Mouse (Mus musculus) heart, embryonic 15.5 days (tissue): Measurements from ENCODE around the gene Ugt1a8. TPM values are rescaled to one million over a fixed set of nuclear protein-coding genes. Genes with fewer than 3 reads are reported as not detected.

Source experiments
- ATAC-seq: fragments of 200-750 bp; cut with Nextera tagmentation; replicated peaks from 2 replicates; pipeline ENCODE4 v1.8.0; 2017; ENCODE audit warnings: low read depth, moderate TSS enrichment; ENCODE audit not compliant: insufficient number of reproducible peaks, insufficient read depth, low FRiP score
- H3K27ac ChIP-seq: fragments of 300-500 bp; sonication (generic); 2 replicates; pipeline ENCODE4 v1.5.1; 2015; ENCODE audit warnings: mild to moderate bottlenecking, inconsistent platforms
- H3K27me3 ChIP-seq: fragments of 300-500 bp; sonication (generic); 2 replicates; pipeline ENCODE4 v1.6.1; 2015; ENCODE audit warnings: inconsistent platforms
- H3K36me3 ChIP-seq: fragments of 300-500 bp; sonication (generic); 2 replicates; pipeline ENCODE4 v1.6.1; 2015; ENCODE audit warnings: mild to moderate bottlenecking, inconsistent platforms
- H3K4me1 ChIP-seq: fragments of 300-500 bp; sonication (generic); replicated peaks from 2 replicates; pipeline ENCODE4 v1.6.1; 2015; ENCODE audit warnings: inconsistent platforms
- H3K4me2 ChIP-seq: fragments of 300-500 bp; sonication (generic); 2 replicates; pipeline ENCODE4 v1.6.1; 2015; ENCODE audit warnings: inconsistent platforms, mild to moderate bottlenecking, moderate library complexity
- H3K4me3 ChIP-seq: fragments of 300-500 bp; sonication (generic); 2 replicates; pipeline ENCODE4 v1.5.1; 2015; ENCODE audit warnings: mild to moderate bottlenecking, inconsistent platforms
- H3K9ac ChIP-seq: fragments of 300-500 bp; sonication (generic); 2 replicates; pipeline ENCODE4 v1.6.1; 2015; ENCODE audit warnings: mild to moderate bottlenecking, inconsistent platforms
- H3K9me3 ChIP-seq: fragments of 300-500 bp; sonication (generic); replicated peaks from 2 replicates; pipeline ENCODE4 v1.6.1; 2016; ENCODE audit warnings: inconsistent platforms
- WGBS: fragments of 180-500 bp; shearing (Covaris S2); methylation state at CpG from one replicate; pipeline ENCODE4 v1.1.7; 2015; ENCODE audit warnings: mixed read lengths; 5-methylcytosine and 5-hydroxymethylcytosine counted together
- polyA plus RNA-seq: library from polyadenylated mRNA; unstranded; fragments of >200 nt; fragmentation: Nextera tagmentation; extraction: Ambion mirVana; gene quantifications from 2 replicates; pipeline ENCODE4 v1.2.1, GENCODE M21; 2015

Ugt1a8 gene
- polyA plus RNA-seq, 1 experiment from 2014 or later = not detected

GRCm38 (mm10) chr1:88232664-88233380 lies 145.2 kb downstream of the Ugt1a8 start:
- Histone ChIP-seq H3K4me2 (no peak overlapping the region), H3K27ac (no peak overlapping the region), H3K27me3 (no peaks in the 10 kb centered on the region), H3K4me3 (no peak overlapping the region), H3K9ac (no peak overlapping the region), H3K36me3 (no peaks in the 10 kb centered on the region), H3K4me1 (no peaks in the 10 kb centered on the region), H3K9me3 (peaks cover 61% of the 10 kb centered on the region)
- 48% methylated on average over 3 of the region's 3 CpGs for WGBS
- ATAC-seq = no peak

DNA sequence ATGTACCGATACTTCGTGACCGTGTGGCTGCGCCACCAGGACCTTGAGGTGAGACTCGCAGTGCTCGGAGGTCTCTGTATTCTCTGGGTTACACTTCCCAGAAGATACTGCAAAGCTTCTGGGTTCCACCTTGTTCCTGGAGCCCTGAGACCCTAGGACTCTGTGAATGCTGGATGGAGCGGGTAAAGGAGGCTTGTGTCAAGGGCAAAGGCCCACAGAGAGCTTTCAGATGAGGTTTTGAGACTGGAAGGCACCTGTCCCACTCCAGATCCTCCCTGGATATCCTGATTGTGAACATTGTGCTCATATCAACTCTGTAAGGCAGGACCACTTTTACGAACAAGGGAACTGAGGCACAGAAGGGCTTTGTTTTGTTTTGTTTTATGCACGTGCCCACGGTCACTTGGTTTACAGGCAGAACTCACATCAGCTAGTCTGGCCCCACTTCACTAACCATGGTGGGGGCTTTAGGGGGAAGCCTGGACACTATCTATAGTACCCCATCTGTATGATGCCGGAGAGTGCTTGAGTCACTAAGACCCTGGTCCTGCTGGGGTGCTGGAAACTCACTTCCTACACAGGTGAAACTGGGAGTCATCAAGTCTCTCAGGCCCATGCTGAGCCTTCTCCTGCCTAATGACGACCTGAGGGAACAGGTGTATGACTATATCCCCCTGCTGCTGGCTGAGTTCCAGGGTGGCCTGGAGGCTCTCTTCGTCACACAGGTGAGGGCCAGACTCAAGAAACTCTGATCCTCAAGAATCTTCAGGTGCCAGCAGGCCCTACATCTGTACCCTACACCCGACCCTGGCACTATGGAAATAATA lies 146.0 kb downstream of the Ugt1a8 start:
- no peaks in the 10 kb centered on the region for H3K27me3 ChIP-seq
- H3K36me3 ChIP-seq = no peaks in the 10 kb centered on the region
- H3K4me2 ChIP-seq = no peak overlapping the region
- peaks cover 64% of the 10 kb centered on the region for H3K9me3 ChIP-seq
- WGBS = 60% methylated on average over 14 of the region's 14 CpGs
- no peak overlapping the region for H3K9ac ChIP-seq
- H3K4me1 ChIP-seq = no peaks in the 10 kb centered on the region
- no peak for ATAC-seq
- no peak overlapping the region for H3K27ac ChIP-seq
- no peak overlapping the region for H3K4me3 ChIP-seq

DNA sequence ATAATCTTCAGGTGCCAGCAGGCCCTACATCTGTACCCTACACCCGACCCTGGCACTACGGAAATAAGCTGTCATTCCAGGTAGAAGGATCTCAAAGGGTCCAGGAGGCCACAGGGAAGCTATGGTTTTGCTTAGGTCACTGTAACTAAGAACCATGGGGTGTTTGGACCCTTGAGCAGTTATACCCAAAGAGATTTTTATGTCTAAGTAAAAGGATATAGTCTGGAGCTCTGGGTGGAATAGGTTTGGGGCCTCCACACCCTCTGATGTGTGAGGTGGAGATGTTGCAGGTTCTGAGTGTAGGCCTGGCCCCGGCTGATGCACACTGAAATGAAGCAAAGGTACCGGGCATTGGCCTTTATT lies 146.6 kb downstream of the Ugt1a8 start:
- Histone ChIP-seq H3K4me1 (no peaks in the 10 kb centered on the region), H3K4me2 (no peak overlapping the region), H3K27ac (no peak overlapping the region), H3K36me3 (no peaks in the 10 kb centered on the region), H3K9ac (no peak overlapping the region), H3K27me3 (no peaks in the 10 kb centered on the region), H3K9me3 (peaks cover 69% of the 10 kb centered on the region), H3K4me3 (no peak overlapping the region)
- ATAC-seq = no peak
- 55% methylated on average over 4 of the region's 4 CpGs for WGBS

GRCm38 (mm10) chr1:88234646-88235045 lies 147.0 kb downstream of the Ugt1a8 start:
- Histone ChIP-seq H3K9ac (no peak overlapping the region), H3K36me3 (no peaks in the 10 kb centered on the region), H3K9me3 (peaks cover 70% of the 10 kb centered on the region), H3K27ac (no peak overlapping the region), H3K4me1 (no peaks in the 10 kb centered on the region), H3K4me3 (no peak overlapping the region), H3K4me2 (no peak overlapping the region), H3K27me3 (no peaks in the 10 kb centered on the region)
- ATAC-seq = no peak
- 40% methylated on average over 5 of the region's 5 CpGs for WGBS

DNA sequence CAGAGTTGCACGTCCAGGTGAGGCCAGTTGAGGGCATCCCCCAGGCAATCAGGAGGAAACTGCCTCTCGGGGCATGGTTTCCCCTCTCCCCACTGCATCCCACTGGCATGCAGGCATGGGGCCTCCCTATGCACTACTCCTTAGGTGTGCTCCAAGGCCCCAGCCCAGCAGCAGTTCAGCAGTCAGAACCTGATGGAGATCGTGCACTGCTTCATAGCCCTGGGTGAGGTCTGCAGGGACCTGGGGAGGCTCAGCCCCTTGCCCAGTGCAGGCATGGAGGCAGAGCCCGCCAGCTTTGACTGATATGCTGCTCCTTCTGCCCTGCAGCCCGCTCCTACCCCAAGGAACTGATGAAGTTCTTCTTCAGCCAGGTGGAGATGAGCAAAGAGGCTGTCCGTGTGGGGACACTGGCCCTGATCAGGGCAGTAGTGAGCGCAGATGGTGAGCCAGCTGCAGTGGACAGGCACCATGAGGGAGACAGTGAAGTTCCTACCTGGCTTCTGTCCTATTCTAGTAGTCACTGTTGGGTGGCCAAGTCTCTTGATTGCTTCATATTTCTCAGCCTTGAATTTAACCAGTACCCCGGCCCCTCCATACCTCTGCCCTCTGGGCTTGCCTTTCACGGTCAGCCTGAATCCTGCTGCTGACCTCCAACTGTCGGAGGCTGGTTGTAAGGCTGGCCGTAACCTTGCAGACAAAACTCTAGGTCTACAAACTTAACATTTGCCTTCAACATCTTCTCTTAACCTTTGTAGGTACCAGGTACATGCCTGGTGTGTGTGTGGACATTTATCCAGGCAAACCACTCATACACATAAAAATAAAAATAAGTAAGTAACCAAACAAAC lies 147.7 kb downstream of the Ugt1a8 start:
- H3K36me3 ChIP-seq = no peaks in the 10 kb centered on the region
- no peak for ATAC-seq
- no peak overlapping the region for H3K4me3 ChIP-seq
- no peak overlapping the region for H3K9ac ChIP-seq
- H3K4me2 ChIP-seq = no peak overlapping the region
- peaks cover 68% of the 10 kb centered on the region for H3K9me3 ChIP-seq
- no peak overlapping the region for H3K27ac ChIP-seq
- no peaks in the 10 kb centered on the region for H3K4me1 ChIP-seq
- H3K27me3 ChIP-seq = no peaks in the 10 kb centered on the region
- 58% methylated on average over 11 of the region's 11 CpGs for WGBS

GRCm38 (mm10) chr1:88235894-88236415 lies 148.3 kb downstream of the Ugt1a8 start:
- no peaks in the 10 kb centered on the region for H3K27me3 ChIP-seq
- peaks cover 74% of the 10 kb centered on the region for H3K9me3 ChIP-seq
- H3K4me2 ChIP-seq = no peak overlapping the region
- no peak overlapping the region for H3K9ac ChIP-seq
- no peak for ATAC-seq
- H3K36me3 ChIP-seq = no peaks in the 10 kb centered on the region
- no peak overlapping the region for H3K4me3 ChIP-seq
- H3K4me1 ChIP-seq = no peaks in the 10 kb centered on the region
- 50% methylated on average over 4 of the region's 4 CpGs for WGBS
- no peak overlapping the region for H3K27ac ChIP-seq

DNA sequence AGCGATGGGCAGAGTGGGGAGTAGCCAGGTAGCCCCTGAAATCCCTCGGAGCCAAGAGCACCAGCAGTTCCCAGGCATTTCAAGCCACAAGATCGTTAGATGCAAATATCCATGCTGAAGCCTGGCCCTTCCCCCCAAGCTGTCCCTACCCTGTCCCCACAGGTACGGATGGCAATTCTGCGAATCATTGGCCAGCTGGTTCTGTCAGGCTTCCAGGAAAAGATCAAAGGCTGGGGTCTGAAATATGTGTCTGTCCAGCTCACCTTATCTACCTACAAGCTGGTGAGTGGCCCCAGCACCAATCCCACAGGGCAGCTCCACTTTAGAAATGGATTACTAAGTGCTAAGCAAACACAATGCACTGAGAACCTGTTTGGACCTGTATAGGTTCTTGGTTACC lies 149.7 kb downstream of the Ugt1a8 start:
- Histone ChIP-seq H3K27ac (no peak overlapping the region), H3K4me3 (no peak overlapping the region), H3K4me2 (no peak overlapping the region), H3K9ac (no peak overlapping the region), H3K9me3 (peaks cover 72% of the 10 kb centered on the region), H3K27me3 (no peaks in the 10 kb centered on the region), H3K36me3 (no peaks in the 10 kb centered on the region), H3K4me1 (no peaks in the 10 kb centered on the region)
- WGBS = 69% methylated on average over 5 of the region's 5 CpGs
- ATAC-seq = no peak

- peaks cover 70% of the 10 kb centered on the region for H3K9me3 ChIP-seq
- no peaks in the 10 kb centered on the region for H3K36me3 ChIP-seq
- no peak overlapping the region for H3K27ac ChIP-seq
- no peak overlapping the region for H3K9ac ChIP-seq
- 70% methylated on average over 6 of the region's 6 CpGs for WGBS
- H3K4me3 ChIP-seq = no peak overlapping the region
- H3K4me1 ChIP-seq = no peaks in the 10 kb centered on the region
- no peaks in the 10 kb centered on the region for H3K27me3 ChIP-seq
- ATAC-seq = no peak
- H3K4me2 ChIP-seq = no peak overlapping the region
Measured at GRCm38 (mm10) chr1:88238771-88239170, 151.2 kb downstream of the Ugt1a8 start.

DNA sequence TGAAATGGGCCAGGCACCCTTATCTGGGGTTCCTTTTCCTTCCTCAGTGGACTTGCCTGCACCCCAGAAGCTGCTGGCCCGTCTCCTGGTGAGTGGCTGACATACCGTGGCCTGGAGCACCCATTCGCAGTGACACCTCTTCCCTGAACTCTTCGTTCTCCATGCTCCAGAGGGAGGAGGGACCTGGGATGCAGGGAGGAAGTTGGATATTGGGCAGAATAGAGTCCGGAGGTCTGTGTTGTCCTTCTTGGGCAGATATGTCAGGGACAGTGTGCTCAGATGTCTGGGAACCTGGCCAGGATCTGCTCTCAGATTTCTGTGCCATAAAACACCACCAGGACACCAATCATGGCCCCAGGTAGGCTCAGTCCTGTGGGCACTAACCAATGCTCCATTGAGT lies 152.5 kb downstream of the Ugt1a8 start:
- WGBS = 62% methylated on average over 5 of the region's 5 CpGs
- Histone ChIP-seq H3K27ac (no peak overlapping the region), H3K4me1 (no peaks in the 10 kb centered on the region), H3K27me3 (no peaks in the 10 kb centered on the region), H3K36me3 (no peaks in the 10 kb centered on the region), H3K4me2 (no peak overlapping the region), H3K9me3 (peaks cover 72% of the 10 kb centered on the region), H3K9ac (no peak overlapping the region), H3K4me3 (no peak overlapping the region)
- ATAC-seq = no peak

- Histone ChIP-seq H3K9ac (no peak overlapping the region), H3K27me3 (no peaks in the 10 kb centered on the region), H3K4me3 (no peak overlapping the region), H3K4me1 (no peaks in the 10 kb centered on the region), H3K36me3 (no peaks in the 10 kb centered on the region), H3K9me3 (peaks cover 72% of the 10 kb centered on the region), H3K27ac (no peak overlapping the region), H3K4me2 (no peak overlapping the region)
- ATAC-seq = peak; percentile 0; the same call in 1 of the 2 replicates
- 62% methylated on average over 4 of the region's 4 CpGs for WGBS
Measured at GRCm38 (mm10) chr1:88240579-88240978, 153.0 kb downstream of the Ugt1a8 start.

DNA sequence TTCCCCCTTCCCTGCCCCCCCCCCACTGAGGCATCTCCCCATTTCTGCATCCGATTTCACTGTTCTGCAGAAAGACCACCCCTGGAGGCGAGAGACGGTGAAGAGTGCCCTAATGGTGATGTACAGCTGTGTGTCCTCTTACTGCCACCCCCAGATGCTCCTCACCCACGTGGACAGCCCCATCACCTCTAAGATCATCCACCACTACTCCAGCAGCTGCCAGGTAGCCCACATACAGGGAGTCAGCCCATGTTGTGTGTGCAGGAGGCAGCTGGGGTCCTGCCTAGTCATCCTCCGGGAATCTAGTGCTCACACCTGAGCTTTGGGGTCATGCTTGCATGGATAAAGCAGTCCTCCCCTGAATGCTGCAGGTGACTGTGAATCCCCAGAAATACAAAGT lies 156.2 kb downstream of the Ugt1a8 start:
- Histone ChIP-seq H3K4me2 (no peak overlapping the region), H3K9ac (no peak overlapping the region), H3K27me3 (no peaks in the 10 kb centered on the region), H3K9me3 (peaks cover 52% of the 10 kb centered on the region), H3K36me3 (no peaks in the 10 kb centered on the region), H3K4me3 (no peak overlapping the region), H3K4me1 (no peaks in the 10 kb centered on the region), H3K27ac (no peak overlapping the region)
- 56% methylated on average over 5 of the region's 5 CpGs for WGBS
- no peak for ATAC-seq
